Mouse (Mus musculus) cerebellum, adult 8-10 months (tissue): Measurements from ENCODE around the gene Trpv3.
A peak's percentile ranks its signal among the peaks of the same experiment; 100 is the strongest.

Source experiments
- DNase-seq: peaks from one replicate; pipeline ENCODE4 v3.0.0; 2022

The Trpv3 gene

DNA sequence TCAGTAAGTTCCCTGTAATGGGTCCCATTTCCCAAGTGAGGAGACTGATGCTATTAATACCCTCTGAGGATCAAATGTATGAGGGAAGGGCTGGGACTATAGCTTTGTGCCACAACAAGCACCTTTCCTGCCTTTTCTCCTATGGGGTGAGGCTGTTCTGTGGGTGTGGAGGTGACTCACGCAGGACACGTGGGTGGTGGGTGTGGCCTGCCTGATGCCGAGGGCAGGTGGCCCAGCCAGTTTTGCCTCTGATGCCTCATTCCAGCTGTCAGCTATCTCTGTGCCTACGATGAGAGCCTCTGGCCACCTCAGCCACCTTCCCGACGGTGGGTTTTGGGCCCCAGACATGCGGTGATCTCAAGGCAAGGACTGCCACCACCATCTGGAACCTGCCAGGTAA is at the start of gene Trpv3:
Trpv3 (plus strand) TSS at position 122 of the 400 bp plus-strand sequence.
- no peak for DNase-seq

DNA sequence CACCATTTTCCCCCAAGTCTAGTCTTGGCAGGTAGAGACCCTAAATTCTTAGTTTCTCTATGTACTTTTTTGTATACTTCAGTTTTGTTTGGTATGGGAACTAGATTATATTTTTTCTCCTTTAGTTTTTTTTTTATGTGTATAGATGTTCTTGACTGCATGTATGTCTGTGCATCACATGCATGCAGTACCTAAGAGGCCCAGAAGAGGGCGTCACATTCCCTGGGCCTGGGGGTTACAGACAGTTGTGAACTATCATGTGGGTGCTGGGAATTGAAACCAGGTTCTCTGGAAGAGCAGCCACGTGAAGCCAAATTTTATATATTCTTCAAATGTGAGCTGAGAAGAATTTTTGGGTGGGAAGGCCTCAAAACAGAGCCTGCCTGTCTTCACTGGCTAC is 47.5 kb upstream of the Trpv3 start:
- DNase-seq, result no peak

DNA sequence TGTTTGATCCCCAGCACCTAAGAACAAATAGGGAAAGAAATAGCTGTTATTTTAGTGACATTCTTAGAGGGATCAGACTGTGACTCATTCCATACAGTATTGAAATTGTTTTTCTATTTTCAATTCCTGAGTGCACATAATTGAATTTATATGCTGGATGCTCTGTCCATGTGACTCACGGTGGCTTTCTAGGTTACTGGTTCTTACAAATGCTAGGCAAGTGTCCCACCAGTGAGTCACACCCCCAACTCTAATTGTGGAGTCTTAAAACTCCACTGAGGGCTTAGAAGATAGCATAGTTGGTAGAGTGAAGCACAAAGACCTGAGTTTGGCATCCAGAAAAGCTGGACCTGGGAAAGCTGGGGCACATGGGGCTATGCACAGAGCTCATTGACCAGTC is 46.5 kb upstream of the Trpv3 start:
- DNase-seq, result no peak

DNA sequence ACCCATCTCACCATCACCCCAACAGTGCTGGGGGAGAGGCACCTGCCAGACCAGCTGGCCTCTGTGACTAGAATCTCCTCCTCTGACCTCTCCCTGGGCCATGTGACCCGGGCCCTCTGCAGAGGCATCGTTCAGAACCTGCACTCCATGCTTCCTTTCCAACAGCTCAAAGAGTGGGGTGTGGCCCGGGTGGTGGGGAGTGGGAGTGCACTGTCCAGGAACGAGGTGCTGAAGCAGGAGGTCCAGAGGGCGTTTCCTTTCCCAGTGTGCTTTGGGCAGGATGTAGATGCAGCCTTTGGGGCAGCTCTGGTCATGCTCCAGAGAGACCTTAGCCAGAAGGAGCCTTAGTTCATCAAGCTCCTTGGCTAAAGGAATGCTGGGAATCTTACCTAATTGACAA is 44.3 kb upstream of the Trpv3 start:
- no peak for DNase-seq

DNA sequence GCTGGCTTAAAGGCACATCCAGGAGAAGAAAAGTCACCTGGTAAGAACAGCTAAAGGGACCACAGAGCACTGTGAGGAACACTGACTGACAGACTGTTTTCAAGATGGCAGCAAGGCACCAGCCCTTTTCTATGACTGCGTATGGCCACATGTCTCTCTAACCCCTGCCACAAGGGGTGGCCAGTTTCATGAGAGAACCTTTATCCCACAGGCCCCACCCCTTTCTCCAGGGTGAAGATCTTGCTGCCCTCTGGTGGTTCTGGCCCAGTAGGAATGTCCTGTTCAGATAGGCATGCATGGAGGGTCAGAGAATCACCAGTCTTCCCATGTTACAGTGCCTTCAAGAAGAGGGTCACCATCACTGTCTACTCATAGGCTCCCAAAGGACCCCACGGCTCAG is 43.2 kb upstream of the Trpv3 start:
- no peak for DNase-seq

DNA sequence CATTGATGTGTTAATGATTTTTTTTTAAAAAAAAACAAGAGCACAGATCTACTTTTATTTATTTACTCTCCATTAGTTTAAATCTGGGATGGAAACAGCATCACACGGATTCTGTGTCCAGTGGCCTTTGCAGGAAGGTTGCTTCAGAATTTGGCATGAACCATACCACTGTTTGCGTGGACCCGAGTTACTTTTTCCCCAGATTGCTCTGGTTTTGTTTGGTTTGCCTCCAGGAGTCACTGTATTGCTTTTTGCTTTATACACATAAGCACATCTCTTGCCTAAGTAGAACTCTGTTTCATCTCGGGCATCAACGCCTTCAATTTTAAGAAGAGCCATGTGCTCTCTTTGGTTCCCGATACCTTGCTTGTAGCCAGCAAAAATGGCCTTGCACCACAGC is 41.3 kb upstream of the Trpv3 start:
- DNase-seq, result no peak

DNA sequence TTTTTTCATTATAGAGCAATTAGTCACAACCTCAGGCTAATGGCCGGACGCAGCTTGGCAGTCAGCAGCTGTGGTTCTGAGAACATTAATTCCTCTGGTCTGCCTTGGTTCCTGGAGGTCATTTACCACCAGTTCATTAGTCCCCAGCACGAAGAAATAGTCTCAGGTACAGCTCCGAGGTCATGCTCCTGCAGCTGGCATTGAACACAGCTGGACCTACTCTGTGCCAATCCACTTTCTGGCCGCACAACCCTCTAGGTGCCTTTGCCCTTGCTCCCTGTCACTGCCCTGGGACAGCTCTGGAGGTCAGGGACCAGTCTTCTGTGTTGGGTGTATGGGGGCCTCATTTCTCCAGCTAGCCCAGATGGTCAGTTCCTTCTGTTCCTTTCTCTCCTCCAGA is 38.3 kb upstream of the Trpv3 start:
- no peak for DNase-seq

DNA sequence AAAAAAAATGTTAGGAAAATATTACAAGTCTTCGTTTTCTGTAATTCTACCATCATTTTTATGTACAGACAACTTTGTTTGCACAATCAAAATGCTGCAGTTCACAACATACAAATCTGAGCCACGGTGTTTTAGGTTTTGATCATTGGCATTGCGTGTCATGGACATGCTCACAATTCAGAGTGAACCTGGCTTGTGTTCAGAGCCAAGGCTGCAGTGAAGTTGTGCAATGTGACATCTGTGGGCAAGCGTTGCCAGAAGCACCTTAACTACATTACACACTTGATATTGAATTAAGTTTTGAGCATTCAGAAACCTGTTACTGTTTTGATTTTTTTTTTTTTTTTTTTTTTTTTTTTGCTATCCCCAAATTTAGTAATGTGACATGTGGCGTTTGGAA is 37.1 kb upstream of the Trpv3 start:
- no peak for DNase-seq

DNA sequence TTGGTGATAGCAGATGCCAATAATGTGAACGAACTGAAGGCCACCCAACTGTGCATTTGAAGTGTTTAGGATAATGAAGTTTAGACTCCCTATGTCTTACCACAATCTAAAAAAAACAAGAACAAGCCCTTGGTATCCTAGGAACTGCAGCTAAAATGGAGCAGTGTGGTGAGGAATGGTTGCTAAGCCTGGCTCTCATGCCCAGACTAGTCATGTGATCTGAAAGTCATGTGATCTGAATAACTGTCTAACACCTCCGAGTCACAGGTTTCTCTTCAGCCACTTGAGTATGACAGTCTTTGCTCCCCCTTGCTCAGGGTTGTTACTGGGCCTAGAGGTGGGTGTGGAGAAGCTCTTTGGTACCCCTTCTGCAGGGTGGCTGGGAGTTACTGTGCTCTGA is 34.7 kb upstream of the Trpv3 start:
- no peak for DNase-seq

DNA sequence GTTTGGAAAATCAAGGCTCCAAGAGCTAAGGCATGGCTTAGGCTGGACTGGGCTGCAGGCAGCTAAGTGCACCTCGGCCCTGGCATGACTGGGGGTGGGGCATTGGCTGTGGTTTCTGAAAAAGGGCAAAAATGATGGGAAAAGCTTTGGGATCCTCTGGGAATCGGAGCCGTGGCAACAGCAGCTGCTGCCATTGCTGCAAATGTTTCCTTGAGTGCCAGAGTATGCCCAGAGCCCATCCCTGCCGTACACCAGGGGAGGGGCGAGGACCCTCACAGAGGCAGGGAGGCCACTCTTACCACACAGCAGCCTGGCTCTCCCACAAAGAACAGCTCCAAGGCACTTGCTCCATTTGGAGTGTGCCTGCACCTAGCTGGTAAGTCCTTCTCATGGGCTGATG is 33.2 kb upstream of the Trpv3 start, which contains the start of gene Trpv1:
Trpv1 (plus strand) TSS at position 301 of the 400 bp plus-strand sequence.
- DNase-seq, result no peak

DNA sequence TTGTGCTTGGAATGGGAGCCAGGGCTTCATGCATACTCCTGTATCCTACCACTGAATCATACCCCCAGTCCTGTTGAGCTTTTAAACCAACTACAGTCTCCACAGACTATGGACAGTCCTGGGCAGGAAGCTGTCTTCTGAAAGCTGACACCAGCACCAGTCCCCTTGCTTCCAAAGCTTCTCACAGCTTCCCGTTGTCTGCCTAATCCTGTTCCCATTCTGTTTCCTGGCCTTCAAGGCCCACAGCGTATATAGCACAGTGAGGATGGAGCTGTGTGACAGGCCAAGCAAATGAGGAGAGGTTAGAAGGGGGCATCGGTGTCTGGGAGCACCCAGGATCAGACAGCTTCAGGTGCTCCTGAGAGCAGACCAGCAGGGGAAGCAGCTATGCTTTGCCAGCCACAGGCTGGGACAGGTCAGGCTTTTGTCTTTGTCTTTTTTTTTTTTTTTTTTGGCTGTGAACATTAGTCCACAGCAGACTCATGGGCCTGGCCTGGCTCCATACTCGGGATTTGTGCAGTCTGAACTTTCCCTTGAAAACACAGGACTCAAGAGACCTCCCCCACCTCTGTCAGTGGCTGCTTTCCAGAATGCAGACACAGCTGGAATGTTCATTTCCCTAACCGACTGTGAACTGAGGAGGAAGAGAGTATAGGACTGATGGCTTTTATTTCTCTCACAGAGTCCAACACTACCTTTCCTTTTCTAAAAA is 31.0 kb upstream of the Trpv3 start:
- no peak for DNase-seq

DNA sequence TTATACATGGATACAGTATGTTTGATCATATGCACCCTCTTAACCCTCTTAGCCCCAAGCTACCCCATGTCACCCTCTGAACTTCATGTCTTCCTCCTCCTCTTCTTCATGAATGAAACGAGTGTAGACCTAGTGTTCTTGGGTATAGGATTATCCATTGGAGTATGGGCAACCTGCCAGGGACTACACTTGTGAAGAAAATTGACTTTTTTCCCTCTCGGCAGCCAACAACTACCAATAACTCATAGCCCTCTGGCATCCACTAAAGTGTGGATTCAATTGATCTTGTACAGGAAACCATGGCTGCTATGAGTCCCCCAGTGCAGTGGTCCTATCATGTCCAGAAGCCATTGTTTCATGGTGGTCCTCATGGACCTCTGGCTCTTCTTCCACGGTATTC is 30.5 kb upstream of the Trpv3 start:
- no peak for DNase-seq

DNA sequence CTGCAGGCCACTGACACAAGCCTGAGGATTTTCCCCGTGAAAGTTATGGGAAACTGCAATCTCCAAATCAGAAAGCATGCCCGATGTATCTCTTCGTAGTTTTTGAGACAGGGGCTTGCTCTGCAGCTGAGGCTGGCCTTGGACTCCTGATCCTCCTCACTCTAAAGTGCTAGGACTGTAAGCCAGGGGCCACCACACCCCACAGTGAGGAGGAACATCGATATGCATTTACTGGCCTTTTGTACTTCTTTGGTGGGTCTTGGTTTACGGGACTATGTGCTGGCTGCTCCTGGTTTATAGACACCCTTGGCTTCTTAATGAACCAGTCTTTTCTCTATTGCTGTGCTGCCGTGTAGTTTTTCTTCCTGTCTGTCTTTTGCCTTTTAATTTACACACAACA is 25.0 kb upstream of the Trpv3 start:
- DNase-seq, result no peak

DNA sequence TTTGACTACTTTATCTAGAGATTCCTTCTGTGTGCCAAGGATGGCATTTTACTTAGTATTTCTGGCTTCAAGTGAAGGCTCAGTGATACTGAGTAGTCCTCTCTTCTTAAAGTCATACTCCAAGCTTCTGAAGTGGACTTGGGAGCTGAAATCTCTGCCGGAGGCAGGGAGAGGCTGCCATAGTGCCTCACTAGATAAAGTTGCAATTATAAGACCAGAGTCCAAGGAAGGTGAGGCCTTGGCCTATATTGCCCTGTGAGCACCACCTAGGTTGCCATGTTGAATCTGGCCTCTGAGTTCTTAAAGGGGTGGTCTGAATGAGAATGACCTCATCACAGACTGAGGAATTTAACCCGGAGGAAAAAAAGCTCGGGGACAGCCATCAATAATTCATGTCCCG is 24.4 kb upstream of the Trpv3 start:
- DNase-seq, result no peak

DNA sequence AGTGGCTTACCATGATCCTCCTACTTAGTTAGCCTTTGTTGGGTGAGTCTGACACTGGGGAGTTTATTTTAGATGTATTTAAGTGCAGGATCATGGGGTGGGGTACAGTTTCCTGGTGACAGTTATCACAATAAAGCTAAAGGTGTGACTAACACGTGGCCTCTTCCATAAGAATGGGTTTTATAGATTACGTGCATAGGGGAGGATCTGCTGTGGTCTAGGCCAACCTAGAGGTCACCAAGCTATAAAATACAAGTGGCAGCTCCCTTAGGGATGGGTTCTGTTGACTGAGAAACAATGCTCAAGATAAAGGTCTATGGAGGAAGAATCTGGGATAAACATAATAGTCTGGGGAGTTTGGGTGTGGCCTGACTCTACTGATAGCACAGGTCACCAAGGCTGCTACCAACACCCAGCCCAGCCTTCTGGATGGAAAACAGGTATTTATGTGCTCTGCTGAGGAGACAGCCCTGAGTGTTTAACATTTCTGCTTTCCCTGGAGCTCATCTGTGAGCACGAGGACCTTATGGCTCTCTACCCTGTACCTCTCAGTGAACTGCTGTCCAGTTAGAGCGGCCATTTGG is 9.7 kb upstream of the Trpv3 start:
- DNase-seq, result no peak

DNA sequence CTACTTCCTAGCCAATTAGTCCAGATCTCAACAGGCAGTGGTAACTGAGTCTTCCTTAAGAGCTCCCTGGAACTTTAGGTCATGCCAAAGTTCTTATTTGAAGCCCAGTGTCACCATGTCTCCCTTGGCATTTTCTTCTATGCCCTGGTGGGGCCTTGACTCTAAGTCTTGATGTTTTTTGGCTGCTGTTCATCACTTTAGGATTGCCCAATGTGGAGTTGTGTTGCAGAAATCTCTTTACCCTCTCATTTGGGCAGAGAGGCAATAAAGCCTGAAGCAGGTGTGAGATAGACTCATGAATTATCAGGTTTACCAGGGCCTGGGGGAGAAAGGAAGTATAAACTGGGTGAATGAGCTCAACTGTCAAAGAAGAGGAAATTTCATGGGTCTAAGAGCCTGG is 8.5 kb upstream of the Trpv3 start:
- no peak for DNase-seq

DNA sequence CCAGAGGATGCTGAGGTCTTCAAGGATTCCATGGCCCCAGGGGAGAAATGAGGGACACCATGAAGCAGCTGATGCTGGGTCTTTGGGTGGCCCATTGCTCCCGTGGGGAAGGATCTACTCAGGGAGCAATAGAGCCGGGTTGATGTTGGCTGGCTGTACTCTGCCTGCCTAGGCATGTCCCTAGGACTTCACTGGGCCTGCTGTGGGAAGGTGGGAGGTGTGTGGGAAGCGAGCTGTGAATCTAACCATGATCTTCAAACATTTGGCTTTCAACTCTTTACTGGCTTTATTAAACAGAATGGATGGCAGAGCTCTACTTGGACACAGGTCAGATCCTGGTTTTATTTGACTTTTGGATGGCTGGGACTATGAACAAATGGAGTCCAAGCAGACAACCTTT is 6.7 kb upstream of the Trpv3 start:
- DNase-seq, result no peak

DNA sequence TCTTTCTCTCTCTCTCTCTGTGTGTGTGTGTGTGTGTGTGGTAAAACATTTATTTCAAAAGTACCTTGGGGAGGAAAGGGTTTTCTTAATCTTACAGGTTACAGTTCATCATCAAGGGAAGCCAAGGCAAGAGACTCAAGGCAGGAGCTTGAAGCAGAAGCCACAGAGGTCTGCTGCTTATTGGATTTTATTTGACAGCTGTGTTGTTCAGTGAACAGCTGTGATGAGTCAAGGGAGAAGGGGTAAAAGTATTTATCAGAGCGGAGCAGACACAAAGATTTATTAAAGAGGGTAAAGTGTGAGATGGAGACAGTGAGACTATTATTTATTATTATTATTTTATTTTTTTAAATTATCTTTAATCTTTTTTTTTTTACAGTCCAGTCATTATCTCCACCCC is 5.8 kb upstream of the Trpv3 start:
- DNase-seq, result no peak

DNA sequence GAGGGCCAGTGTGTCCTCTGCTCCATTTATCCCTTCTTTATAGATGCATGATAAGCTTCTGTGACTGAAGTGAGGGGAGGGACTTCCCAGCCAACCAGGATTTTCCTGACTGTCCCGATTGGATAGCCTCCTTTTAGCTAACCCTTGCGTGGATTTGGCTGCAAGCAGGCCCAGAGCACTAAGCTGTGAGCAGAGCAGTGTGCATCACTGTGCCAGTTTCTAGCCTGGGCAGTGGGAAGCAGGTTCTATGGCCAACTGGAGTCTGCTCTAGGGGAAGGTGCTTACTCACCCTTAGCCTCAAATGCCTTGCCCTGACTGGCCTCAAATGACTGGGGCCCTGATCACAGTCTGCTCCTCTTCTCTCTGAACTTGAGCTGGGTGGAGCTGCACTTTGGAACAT is 7.6 kb downstream of the Trpv3 start:
- DNase-seq, result no peak

DNA sequence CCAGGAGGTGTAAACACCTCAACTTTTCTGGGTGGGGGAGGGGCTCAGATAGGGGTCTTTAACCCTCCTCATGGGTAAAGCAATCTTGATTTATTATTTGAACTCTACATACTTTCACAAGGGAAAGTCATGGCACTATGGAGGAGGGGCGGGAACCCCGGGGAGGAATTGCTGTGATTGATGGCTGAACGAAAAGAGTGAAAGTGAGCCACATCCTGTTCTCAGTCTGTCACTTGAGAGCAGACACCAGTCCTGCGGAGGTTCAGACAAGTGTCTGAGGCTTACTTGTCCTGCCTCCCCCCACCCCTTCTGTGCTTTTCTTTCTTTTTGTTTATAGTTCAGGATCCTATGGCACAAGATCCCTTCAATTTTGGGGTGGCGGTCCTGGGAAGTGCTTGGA is 13.5 kb downstream of the Trpv3 start:
- DNase-seq, result no peak

DNA sequence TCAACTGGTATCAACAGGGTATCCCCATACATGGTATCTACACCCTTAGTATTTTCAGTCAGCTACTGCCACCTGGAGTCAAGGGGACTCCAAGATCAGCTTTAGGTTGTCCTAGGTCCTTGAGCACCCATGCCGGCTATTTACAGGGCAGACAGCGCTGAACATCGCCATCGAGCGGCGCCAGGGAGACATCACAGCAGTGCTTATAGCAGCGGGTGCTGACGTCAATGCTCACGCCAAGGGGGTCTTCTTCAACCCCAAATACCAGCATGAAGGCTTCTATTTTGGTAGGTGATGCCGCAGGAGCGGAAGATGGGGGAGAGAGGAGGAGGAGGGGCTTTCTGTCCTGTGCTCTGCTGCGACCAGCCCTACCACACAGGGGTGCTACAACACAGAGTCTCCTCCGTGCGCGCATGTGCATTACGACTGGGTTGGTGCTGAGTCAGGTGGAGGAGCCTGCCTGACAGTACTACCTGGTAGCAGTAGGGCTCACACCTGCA is 14.4 kb downstream of the Trpv3 start:
- peak; percentile 34 for DNase-seq

DNA sequence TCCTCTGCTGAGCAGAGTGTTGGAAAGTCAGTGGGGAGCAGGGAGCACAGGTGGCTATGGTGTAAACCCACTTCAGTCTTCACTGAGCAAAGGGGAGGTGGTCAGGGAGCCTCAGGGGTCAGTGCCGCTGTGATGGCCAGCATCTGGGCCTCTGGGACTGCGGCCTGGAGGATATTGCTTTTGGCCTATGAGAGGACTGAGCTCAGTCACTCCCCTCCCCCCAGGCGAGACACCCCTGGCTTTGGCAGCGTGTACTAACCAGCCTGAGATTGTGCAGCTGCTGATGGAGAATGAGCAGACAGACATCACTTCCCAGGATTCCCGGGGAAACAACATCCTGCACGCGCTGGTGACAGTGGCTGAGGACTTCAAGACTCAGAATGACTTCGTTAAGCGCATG is 16.2 kb downstream of the Trpv3 start:
- no peak for DNase-seq

DNA sequence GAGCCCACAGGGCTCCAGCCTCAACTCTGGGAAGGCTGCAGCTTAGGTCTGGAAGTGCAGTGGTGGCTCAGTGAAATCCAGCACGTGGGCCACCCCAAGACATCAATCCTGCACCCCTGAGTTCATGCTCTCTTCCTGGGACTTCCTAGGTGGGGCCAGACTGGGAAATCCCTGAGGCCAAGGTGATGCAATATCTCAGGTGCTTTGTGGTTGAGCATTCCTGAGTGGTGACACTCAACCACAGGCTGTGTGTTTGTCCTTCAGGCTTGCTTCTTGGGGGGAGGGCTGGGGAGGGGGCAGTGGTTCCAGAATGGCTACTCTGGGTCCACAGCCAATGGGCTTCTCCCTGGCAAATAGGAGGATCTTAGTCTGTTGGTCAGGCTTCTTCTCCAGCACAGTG is 16.7 kb downstream of the Trpv3 start:
- DNase-seq, result no peak

DNA sequence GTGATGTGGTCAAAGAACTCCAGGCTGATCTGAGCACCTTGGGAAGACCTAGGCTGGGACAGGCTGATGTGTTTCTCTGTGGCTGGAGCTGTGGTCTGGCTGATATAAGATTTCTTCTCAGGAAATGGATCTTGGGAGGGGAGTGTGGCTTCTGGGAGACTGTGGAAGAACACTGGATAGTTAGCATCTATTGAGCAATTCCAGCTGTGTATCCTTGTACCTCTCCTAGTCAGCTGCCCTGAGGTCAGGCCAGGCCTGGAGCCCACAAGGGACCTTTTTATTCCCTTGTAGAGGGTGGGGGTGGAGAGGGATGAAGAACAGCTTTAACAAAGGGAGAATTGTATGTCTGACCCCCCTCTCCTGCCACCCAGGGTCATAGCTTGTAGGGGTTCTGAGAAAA is 17.2 kb downstream of the Trpv3 start:
- no peak for DNase-seq

DNA sequence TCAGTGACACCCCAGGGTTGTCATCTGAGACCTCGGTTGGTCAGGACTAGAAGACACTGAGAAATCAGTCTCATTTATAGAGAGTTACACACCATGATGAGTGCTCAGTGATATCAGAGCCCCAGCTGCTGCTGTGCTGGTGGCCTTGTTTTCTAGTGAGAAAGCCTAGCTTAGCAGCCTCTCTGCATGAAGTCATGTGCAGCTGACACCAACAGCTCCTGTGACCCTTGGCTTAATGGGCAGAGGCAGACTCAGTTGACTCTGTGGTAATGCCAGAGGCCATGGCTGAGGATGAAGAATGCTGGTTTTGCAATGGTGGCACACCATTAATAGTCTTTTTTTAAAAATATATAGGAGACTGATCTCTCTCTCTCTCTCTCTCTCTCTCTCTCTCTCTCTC is 22.4 kb downstream of the Trpv3 start:
- no peak for DNase-seq
